Mouse (Mus musculus) MEL (cell line): ENCODE data around the gene Sema6b. TPM values are rescaled to one million over a fixed set of nuclear protein-coding genes. Genes with fewer than 3 reads are reported as not detected.
A peak's percentile ranks its signal among the peaks of the same experiment; 100 is the strongest.

Experiments
- DNase-seq: peaks from one replicate; pipeline ENCODE4 v3.0.0; 2011; ENCODE audit warnings: low read depth, low spot score
- H3K27ac ChIP-seq: 2 replicates; pipeline ENCODE4 v1.5.1; 2012; ENCODE audit warnings: low read depth, mild to moderate bottlenecking, control low read depth, low read length, moderate library complexity; ENCODE audit not compliant: control insufficient read depth
- H3K27me3 ChIP-seq, 2 experiments: fragments of 150-350 bp in 1 of 2; sonication (generic) in 1 of 2; 2 replicates each; pipeline ENCODE4 v1.6.1; 2012; ENCODE audit warnings: low read length in 2 of 2, mild to moderate bottlenecking in 2 of 2, improper control_type of control experiment in 1 of 2, moderate library complexity in 1 of 2; ENCODE audit not compliant: insufficient read depth in 2 of 2, control insufficient read depth in 1 of 2
- H3K36me3 ChIP-seq, 2 experiments: 2 replicates each; pipeline ENCODE4 v1.6.1; 2012 to 2014; ENCODE audit warnings: low read length in 2 of 2, improper control_type of control experiment in 1 of 2, inconsistent platforms in 1 of 2, mild to moderate bottlenecking in 1 of 2; ENCODE audit not compliant: insufficient read depth in 2 of 2, control insufficient read depth in 1 of 2
- H3K4me1 ChIP-seq, 2 experiments: fragments of 150-350 bp in 1 of 2; sonication (generic) in 1 of 2; 2 replicates each; pipeline ENCODE4 v1.6.1; 2012; ENCODE audit warnings: low read length in 2 of 2, improper control_type of control experiment in 1 of 2, mild to moderate bottlenecking in 1 of 2; ENCODE audit not compliant: insufficient read depth in 2 of 2, control insufficient read depth in 1 of 2
- H3K4me3 ChIP-seq, 2 experiments: fragments of 150-350 bp in 1 of 2; sonication (generic) in 1 of 2; 2 replicates each; pipeline ENCODE4 v1.5.1; 2012; ENCODE audit warnings: low read depth in 2 of 2, low read length in 2 of 2, mild to moderate bottlenecking in 2 of 2, moderate library complexity in 2 of 2, control low read depth in 1 of 2, improper control_type of control experiment in 1 of 2; ENCODE audit not compliant: control insufficient read depth in 1 of 2, insufficient read depth in 1 of 2
- H3K79me2 ChIP-seq: 2 replicates; pipeline ENCODE4 v1.6.1; 2012; ENCODE audit warnings: mild to moderate bottlenecking, low read length, moderate library complexity; ENCODE audit not compliant: control insufficient read depth, poor library complexity, insufficient read depth
- H3K9ac ChIP-seq: 2 replicates; pipeline ENCODE4 v1.6.1; 2012; ENCODE audit warnings: low read depth, mild to moderate bottlenecking, control low read depth, low read length, moderate library complexity; ENCODE audit not compliant: control insufficient read depth, poor library complexity, severe bottlenecking
- H3K9me3 ChIP-seq: fragments of 150-350 bp; sonication (generic); replicated peaks from 2 replicates; pipeline ENCODE4 v1.6.1; 2012; ENCODE audit warnings: mild to moderate bottlenecking, low read length, improper control_type of control experiment, moderate library complexity; ENCODE audit not compliant: insufficient read depth
- BHLHE40 ChIP-seq: IDR thresholded peaks from 2 replicates; pipeline ENCODE4 v1.6.1; 2012; ENCODE audit warnings: low read depth, mild to moderate bottlenecking, inconsistent platforms, low read length, improper control_type of control experiment, borderline replicate concordance
- CHD2 ChIP-seq: IDR thresholded peaks from 2 replicates; pipeline ENCODE4 v1.6.1; 2011; ENCODE audit warnings: low read length, improper control_type of control experiment
- ETS1 ChIP-seq: IDR thresholded peaks from 2 replicates; pipeline ENCODE4 v1.6.1; 2012; ENCODE audit warnings: low read depth, mild to moderate bottlenecking, inconsistent platforms, low read length, improper control_type of control experiment, moderate library complexity
- GABPA ChIP-seq: IDR thresholded peaks from 2 replicates; pipeline ENCODE4 v1.6.1; 2012; ENCODE audit warnings: low read depth, mild to moderate bottlenecking, inconsistent platforms, low read length, improper control_type of control experiment, moderate library complexity
- KAT2A ChIP-seq: conservative IDR thresholded peaks from 2 replicates; pipeline ENCODE4 v1.6.1; 2012; ENCODE audit warnings: low read depth, low read length, improper control_type of control experiment, inconsistent platforms
- MAFK ChIP-seq: IDR thresholded peaks from 2 replicates; pipeline ENCODE4 v1.6.1; 2011; ENCODE audit warnings: low read depth, mild to moderate bottlenecking, low read length, improper control_type of control experiment, borderline replicate concordance
- MAX ChIP-seq: IDR thresholded peaks from 2 replicates; pipeline ENCODE4 v1.6.1; 2011; ENCODE audit warnings: low read length, improper control_type of control experiment
- MYB ChIP-seq: IDR thresholded peaks from 2 replicates; pipeline ENCODE4 v1.6.1; 2011; ENCODE audit warnings: mild to moderate bottlenecking, low read depth, low read length, improper control_type of control experiment
- MYC ChIP-seq: IDR thresholded peaks from 2 replicates; pipeline ENCODE4 v1.6.1; 2011; ENCODE audit warnings: low read depth, mild to moderate bottlenecking, low read length, improper control_type of control experiment, moderate library complexity
- NELFE ChIP-seq: IDR thresholded peaks from 2 replicates; pipeline ENCODE4 v1.6.1; 2011; ENCODE audit warnings: low read depth, low read length, improper control_type of control experiment
- NRF1 ChIP-seq: IDR thresholded peaks from 2 replicates; pipeline ENCODE4 v1.6.1; 2014; ENCODE audit warnings: low read depth, mild to moderate bottlenecking, inconsistent platforms, low read length, improper control_type of control experiment, moderate library complexity; ENCODE audit not compliant: poor library complexity, insufficient read depth, severe bottlenecking
- POLR2A ChIP-seq, 2 experiments: IDR thresholded peaks; 2 replicates each; pipeline ENCODE4 v1.6.1; 2011 to 2012; ENCODE audit warnings: low read length in 2 of 2, mild to moderate bottlenecking in 2 of 2, control low read depth in 1 of 2, improper control_type of control experiment in 1 of 2, low read depth in 1 of 2, moderate library complexity in 1 of 2; ENCODE audit not compliant: control insufficient read depth in 1 of 2, insufficient read depth in 1 of 2, poor library complexity in 1 of 2
- POLR2AphosphoS5 ChIP-seq: IDR thresholded peaks from 2 replicates; pipeline ENCODE4 v1.6.1; 2012; ENCODE audit warnings: low read depth, borderline replicate concordance, mild to moderate bottlenecking, inconsistent platforms, low read length, moderate library complexity, mixed read lengths
- RAD21 ChIP-seq: IDR thresholded peaks from 2 replicates; pipeline ENCODE4 v1.6.1; 2011; ENCODE audit warnings: mild to moderate bottlenecking, low read depth, low read length, improper control_type of control experiment
- SIN3A ChIP-seq: IDR thresholded peaks from 2 replicates; pipeline ENCODE4 v1.6.1; 2012; ENCODE audit warnings: low read length, improper control_type of control experiment, inconsistent platforms
- SMC3 ChIP-seq: IDR thresholded peaks from 2 replicates; pipeline ENCODE4 v1.6.1; 2011; ENCODE audit warnings: low read depth, low read length, improper control_type of control experiment
- TAL1 ChIP-seq: IDR thresholded peaks from 2 replicates; pipeline ENCODE4 v1.6.1; 2012; ENCODE audit warnings: mild to moderate bottlenecking, inconsistent platforms, low read length, moderate library complexity, mixed read lengths
- TCF12 ChIP-seq: IDR thresholded peaks from 2 replicates; pipeline ENCODE4 v1.6.1; 2014; ENCODE audit warnings: low read depth, mild to moderate bottlenecking, inconsistent platforms, low read length, improper control_type of control experiment, moderate library complexity
- UBTF ChIP-seq: IDR thresholded peaks from 2 replicates; pipeline ENCODE4 v1.6.1; 2012; ENCODE audit warnings: low read depth, mild to moderate bottlenecking, inconsistent platforms, low read length, improper control_type of control experiment, moderate library complexity, borderline replicate concordance; ENCODE audit not compliant: insufficient read depth
- USF2 ChIP-seq, 2 experiments: IDR thresholded peaks; 2 replicates each; pipeline ENCODE4 v1.6.1; 2011 to 2012; ENCODE audit warnings: improper control_type of control experiment in 2 of 2, low read length in 2 of 2, borderline replicate concordance in 1 of 2, inconsistent platforms in 1 of 2, low read depth in 1 of 2, mild to moderate bottlenecking in 1 of 2; ENCODE audit not compliant: insufficient read depth in 1 of 2
- ZKSCAN1 ChIP-seq: IDR thresholded peaks from 2 replicates; pipeline ENCODE4 v1.6.1; 2012; ENCODE audit warnings: low read depth, mild to moderate bottlenecking, inconsistent platforms, low read length, improper control_type of control experiment, moderate library complexity
- polyA plus RNA-seq, 2 experiments: library from polyadenylated mRNA; stranded (reverse) in 1 of 2; unstranded in 1 of 2; fragments of >175 nt in 1 of 2; fragments of >200 nt in 1 of 2; gene quantifications; 2 replicates each; pipeline versions ENCODE4 v1.2.1 to v1.2.4; 2012; ENCODE audit warnings: low replicate concordance in 2 of 2, low read depth in 1 of 2; ENCODE audit not compliant: insufficient read length in 2 of 2, insufficient read depth in 1 of 2, missing spikeins in 1 of 2
- total RNA-seq: library from RNA; depleted of rRNA; stranded (reverse); fragments of 300-350 nt; gene quantifications from 2 replicates; pipeline ENCODE4 v1.2.3, GENCODE M21; 2012

The Sema6b gene
- total and polyA plus RNA-seq, 3 experiments: 7.7 to 16.8 TPM; not detected in 1

GRCm38 (mm10) chr17:56175416-56175815 lies 35.3 kb upstream of the Sema6b start:
- Histone ChIP-seq H3K9ac (no peak overlapping the region), H3K36me3 (no peaks in the 10 kb centered on the region; a peak in 1 of 4 replicates), H3K4me1 (no peaks in the 10 kb centered on the region), H3K27ac (no peak overlapping the region), H3K4me3 (no peak overlapping the region), H3K79me2 (no peaks in the 10 kb centered on the region; the same call in 1 of the 2 replicates), H3K27me3 (no peaks in the 10 kb centered on the region), H3K9me3 (no peaks in the 10 kb centered on the region)
- TF ChIP-seq CHD2 (no peak), POLR2A (IDR thresholded peaks at IDR 0.05; ENCODE audit: control insufficient read depth in 1 of 2, insufficient read depth in 1 of 2, low read depth in 1 of 2, low read length in 2 of 2, poor library complexity in 1 of 2) (no peak), NELFE (no peak), MAX (no peak), ETS1 (no peak), BHLHE40 (no peak), MYB (no peak), KAT2A (no peak), SIN3A (no peak), POLR2AphosphoS5 (no peak), UBTF (no peak), NRF1 (no peak), GABPA (no peak), TCF12 (no peak), RAD21 (no peak), MYC (no peak), MAFK (no peak), USF2 (IDR thresholded peaks at IDR 0.05; ENCODE audit: borderline replicate concordance in 1 of 2, insufficient read depth in 1 of 2, low read depth in 1 of 2, low read length in 2 of 2) (no peak), TAL1 (no peak), ZKSCAN1 (no peak)
- DNase-seq: no peak

- Histone ChIP-seq H3K4me1 (no peaks in the 10 kb centered on the region), H3K79me2 (no peaks in the 10 kb centered on the region), H3K27ac (no peak overlapping the region), H3K9me3 (no peaks in the 10 kb centered on the region), H3K36me3 (no peaks in the 10 kb centered on the region), H3K4me3 (no peak overlapping the region), H3K27me3 (no peaks in the 10 kb centered on the region), H3K9ac (no peak overlapping the region)
- DNase-seq: peak; percentile 23
- TF ChIP-seq ZKSCAN1 (no peak), RAD21 (no peak), ETS1 (no peak), SMC3 (no peak), BHLHE40 (no peak), MYC (no peak), USF2 (IDR thresholded peaks at IDR 0.05; ENCODE audit: borderline replicate concordance in 1 of 2, insufficient read depth in 1 of 2, low read depth in 1 of 2, low read length in 2 of 2) (no peak), NELFE (no peak), MAFK (no peak)
These were observed 33.4 kb upstream of the Sema6b start for GRCm38 (mm10) chr17:56173401-56174046.
